Mouse (Mus musculus) bone marrow macrophage, adult 2 months (primary cell): ENCODE data around the gene Nup210. TPM values are rescaled to one million over a fixed set of nuclear protein-coding genes. Genes with fewer than 3 reads are reported as not detected.
A peak's percentile ranks its signal among the peaks of the same experiment; 100 is the strongest.

Source experiments
- H3K27ac ChIP-seq: 2 replicates; pipeline ENCODE4 v1.5.1; 2012; ENCODE audit warnings: low read depth, low read length; ENCODE audit not compliant: insufficient read depth
- H3K4me1 ChIP-seq: 2 replicates; pipeline ENCODE4 v1.6.1; 2012; ENCODE audit warnings: low read length; ENCODE audit not compliant: control insufficient read depth, insufficient read depth
- H3K4me3 ChIP-seq: 2 replicates; pipeline ENCODE4 v1.5.1; 2012; ENCODE audit warnings: mild to moderate bottlenecking, low read length, moderate library complexity; ENCODE audit not compliant: insufficient read depth
- CTCF ChIP-seq: IDR thresholded peaks from 2 replicates; pipeline ENCODE4 v1.5.1; 2012; ENCODE audit warnings: low read depth, mild to moderate bottlenecking, low read length, moderate library complexity
- POLR2A ChIP-seq: IDR thresholded peaks from 2 replicates; pipeline ENCODE4 v1.6.1; 2012; ENCODE audit warnings: mild to moderate bottlenecking, low read depth, low read length, borderline replicate concordance
- polyA plus RNA-seq: library from polyadenylated mRNA; stranded (reverse); fragments of >200 nt; gene quantifications from 2 replicates; pipeline ENCODE4 v1.2.4, GENCODE M21; 2012; ENCODE audit not compliant: missing spikeins, insufficient read depth, insufficient read length

Gene Nup210
- polyA plus RNA-seq = 1.2 and 1.6 TPM in 2 replicates

DNA sequence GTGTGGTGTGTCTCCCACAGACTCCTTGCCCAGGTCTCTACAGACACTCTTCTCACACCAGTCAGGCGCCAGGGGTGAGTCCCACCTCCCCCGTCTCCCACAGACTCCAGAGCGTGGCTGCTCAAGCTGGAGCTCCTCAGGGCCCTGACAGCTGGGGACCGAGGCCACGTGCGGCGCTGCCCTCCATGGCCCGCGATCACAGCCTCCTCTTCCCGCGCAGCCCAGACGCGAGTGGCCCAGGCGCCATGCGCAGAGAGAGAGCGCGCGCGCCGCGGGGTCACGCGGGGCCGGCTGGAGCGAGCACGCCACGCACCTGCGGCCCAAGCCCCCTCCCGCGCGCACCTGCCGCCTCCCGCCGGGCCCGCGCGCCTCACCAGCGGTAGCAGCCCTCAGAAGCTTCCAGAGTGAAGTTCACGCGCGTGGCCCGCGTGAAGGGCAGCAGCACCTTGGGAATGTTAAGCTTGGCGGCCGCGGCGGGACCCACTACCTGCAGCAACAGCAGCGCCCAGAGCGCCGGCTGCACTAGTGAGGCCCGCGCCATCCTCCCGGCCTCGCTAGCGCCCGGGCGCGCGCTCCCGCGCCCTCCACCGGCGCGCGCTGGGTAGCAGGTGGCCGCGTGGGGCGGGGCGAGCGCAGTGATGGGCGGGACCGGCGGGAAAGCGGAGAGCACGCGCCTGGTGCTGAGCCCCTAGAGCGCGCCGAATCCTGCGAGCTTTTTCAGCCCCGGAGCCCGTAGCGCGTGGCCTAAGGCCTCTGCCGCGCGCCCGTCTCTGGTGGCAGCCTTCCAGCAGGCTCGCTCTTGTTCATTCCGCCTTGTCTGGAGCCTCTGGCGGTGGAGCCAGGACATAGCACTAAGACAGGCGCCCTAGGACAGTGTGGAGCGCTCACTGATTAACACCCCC lies at the start of gene Nup210:
TSS of gene Nup210 (minus strand) at position 586 of the 902 bp plus-strand sequence.
- H3K27ac ChIP-seq = peak within 1 kb of the TSS; percentile 24; the same call in 1 of the 2 replicates
- H3K4me1 ChIP-seq = peaks cover 19% of the 10 kb centered on the region
- peak within 1 kb of the TSS; percentile 91 for H3K4me3 ChIP-seq
- TF ChIP-seq CTCF = peak; percentile 26; the same call in 1 of the 2 replicates
- no peak for TF ChIP-seq POLR2A

DNA sequence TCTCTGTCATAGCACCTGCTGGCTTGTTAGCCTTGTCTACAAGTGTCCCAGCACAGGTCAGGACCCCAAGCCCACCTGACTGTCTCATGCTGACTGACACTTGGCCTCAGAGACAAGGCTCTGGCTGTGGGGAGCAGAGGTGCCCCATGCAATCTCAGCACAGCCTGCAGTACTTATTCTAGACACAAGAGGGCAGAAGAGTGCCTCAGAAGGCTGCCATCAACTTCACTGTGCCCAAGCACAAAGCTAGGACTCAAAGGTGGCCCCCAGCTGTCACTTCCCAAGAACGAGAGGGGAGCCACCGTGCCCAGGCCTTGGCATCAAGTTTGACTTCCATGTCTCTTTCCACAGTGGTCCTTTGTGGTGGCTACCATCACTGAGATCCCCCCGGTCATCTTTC lies 48.6 kb upstream of the Nup210 start:
- Histone ChIP-seq H3K4me1 (no peaks in the 10 kb centered on the region), H3K27ac (no peak overlapping the region), H3K4me3 (no peak overlapping the region)
- peak; percentile 63; the same call in 1 of the 2 replicates for TF ChIP-seq CTCF
- TF ChIP-seq POLR2A = no peak

DNA sequence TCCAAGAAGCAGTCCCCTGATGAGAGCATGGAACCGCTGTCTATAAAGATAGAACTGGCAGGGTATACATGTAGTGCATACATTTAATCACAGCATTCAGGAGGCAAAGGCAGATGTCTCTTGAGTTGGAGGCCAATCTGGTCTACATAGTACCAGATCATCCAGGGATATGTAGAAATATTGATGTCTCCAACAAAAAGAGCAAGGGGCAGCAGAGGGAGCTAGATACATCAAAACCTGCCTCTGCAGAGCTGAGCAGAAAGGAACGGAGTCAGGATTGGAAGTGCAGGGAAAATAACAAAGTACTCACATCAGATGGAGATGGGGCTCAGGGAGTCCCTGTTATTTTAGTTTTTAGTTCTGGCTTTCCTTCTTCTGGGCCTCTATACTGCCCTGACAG lies 48.0 kb upstream of the Nup210 start:
- TF ChIP-seq CTCF (no peak), POLR2A (no peak)
- H3K27ac ChIP-seq = no peak overlapping the region
- H3K4me3 ChIP-seq = no peak overlapping the region
- no peaks in the 10 kb centered on the region for H3K4me1 ChIP-seq

DNA sequence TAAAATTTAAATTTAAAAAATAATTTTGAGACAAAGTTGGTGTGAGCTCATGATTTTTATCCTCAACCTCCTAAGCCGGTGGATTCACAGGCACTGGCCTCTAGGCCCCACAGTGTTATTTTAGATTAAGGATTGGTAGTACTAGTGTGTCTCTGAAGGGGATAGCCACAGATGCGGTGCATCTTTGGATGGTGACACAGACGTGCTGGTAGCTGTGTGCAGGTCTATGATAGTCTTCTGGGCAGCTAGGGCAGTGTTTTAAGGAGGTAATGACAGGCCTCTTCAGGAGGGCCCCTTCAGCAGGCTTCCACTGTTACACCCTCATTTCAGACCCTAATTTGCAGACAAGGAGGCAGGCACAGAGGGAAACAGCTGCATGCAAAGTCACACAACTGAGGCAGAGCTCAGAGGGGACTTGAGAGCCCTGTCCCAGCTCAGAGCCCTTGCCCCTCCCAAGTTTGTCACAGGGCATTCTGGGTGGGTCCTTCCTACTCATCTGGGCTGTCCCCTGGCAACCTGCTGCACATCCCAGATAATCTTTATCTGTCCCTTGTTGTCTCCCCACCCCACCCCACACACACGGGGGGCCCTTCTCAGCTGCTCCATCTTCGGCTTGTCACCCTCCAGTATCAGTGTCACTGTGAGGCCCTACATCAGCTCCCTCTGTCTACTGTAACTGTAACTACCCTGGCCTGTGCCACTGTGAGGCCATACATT lies 46.7 kb upstream of the Nup210 start:
- no peaks in the 10 kb centered on the region for H3K4me1 ChIP-seq
- H3K4me3 ChIP-seq = no peak overlapping the region
- no peak overlapping the region for H3K27ac ChIP-seq
- TF ChIP-seq POLR2A (no peak), CTCF (no peak)

DNA sequence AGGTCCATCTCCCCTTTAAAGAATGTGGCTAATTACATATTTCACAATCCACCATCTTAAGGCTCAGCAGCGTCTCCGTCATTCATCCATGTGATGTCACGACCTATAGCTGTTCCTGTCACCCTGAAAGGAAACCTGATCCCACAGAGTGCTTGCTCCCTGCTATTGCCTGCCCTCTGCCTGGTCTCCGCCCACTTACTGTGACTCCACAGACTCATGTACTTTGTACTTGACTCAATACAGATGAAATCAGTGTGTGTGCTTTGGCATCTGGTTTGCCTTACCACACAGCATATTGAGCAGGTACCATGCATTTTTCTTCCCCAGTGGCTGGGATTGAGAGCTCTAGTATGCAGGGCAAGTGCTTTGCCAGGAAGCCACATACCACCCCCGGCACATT lies 45.7 kb upstream of the Nup210 start:
- no peaks in the 10 kb centered on the region for H3K4me1 ChIP-seq
- H3K4me3 ChIP-seq = no peak overlapping the region
- H3K27ac ChIP-seq = no peak overlapping the region
- TF ChIP-seq CTCF = no peak
- TF ChIP-seq POLR2A = no peak

DNA sequence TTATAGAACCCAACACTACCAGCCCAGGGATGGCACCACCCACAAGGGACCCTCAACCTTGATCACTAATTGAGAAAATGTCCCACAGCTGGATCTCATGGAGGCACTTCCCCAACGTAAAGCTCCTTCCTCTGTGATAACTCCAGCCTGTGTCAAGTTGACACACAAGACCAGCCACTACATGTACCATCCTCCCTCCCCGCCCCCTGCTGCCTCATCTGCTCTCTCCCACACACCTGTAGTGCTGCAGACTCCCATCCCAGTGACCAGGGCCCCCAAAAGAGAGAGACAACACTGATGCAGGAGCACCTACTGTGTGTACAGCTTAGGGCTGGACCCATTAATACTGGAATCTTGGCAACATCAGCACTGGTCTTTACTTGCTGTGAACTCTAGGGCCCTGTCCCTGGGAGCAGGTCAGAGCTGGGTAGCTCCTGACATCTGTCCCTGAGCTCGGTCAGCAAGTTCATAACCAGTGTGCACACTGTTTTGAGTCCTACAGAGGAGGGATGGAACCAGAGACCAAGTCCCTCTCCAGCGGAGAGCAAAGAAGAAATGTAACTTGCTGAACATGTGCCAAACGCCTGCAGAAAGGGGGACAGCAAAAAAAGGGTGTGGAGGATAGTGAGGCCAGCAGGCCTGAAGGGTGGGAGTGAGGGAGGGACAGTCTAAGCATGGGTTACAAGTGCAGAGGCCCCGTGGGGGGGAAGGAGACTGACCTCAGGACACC lies 45.0 kb upstream of the Nup210 start:
- Histone ChIP-seq H3K27ac (no peak overlapping the region), H3K4me1 (no peaks in the 10 kb centered on the region), H3K4me3 (no peak overlapping the region)
- TF ChIP-seq POLR2A = no peak
- TF ChIP-seq CTCF = no peak

DNA sequence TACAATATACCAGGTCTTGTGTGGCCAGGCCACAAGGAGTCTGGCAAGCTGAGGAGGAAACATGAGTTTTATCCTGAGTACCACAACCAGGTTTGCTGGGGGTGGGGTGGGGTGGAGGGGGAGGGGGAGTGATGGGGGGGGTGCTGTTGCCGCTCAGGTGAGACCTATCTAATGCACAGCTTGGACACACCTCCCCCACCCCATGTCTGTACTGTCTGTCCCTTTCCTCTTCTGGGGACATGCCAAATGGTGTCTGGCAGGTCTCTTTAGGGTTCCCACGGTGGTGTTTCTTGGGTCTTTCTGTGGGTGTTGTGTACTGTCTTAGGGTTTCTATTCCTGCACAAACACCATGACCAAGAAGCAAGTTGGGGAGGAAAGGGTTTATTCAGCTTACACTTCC lies 44.3 kb upstream of the Nup210 start:
- no peak overlapping the region for H3K27ac ChIP-seq
- no peak overlapping the region for H3K4me3 ChIP-seq
- no peaks in the 10 kb centered on the region for H3K4me1 ChIP-seq
- TF ChIP-seq CTCF (no peak), POLR2A (no peak)

DNA sequence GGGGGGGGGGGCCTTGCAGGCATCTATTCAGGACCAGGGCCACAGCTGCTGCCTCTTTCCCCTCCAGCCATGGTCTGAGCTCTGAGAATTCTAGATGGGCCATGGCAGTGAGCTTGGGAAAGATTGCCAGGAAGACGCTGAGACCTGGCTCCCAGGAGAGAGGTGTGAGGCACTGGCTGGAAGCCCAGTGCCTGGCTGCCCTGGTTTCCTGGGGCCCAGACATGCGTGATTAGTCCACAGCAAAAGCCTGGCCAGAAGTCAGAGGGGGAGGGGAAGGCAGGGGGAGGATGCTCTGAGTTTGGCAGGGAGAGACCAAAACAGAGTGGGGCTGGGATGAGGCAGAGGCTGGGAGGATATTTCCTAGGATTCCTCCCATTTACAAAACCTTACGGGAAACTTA lies 43.8 kb upstream of the Nup210 start:
- Histone ChIP-seq H3K27ac (no peak overlapping the region), H3K4me3 (no peak overlapping the region), H3K4me1 (no peaks in the 10 kb centered on the region)
- TF ChIP-seq CTCF (no peak), POLR2A (no peak)

DNA sequence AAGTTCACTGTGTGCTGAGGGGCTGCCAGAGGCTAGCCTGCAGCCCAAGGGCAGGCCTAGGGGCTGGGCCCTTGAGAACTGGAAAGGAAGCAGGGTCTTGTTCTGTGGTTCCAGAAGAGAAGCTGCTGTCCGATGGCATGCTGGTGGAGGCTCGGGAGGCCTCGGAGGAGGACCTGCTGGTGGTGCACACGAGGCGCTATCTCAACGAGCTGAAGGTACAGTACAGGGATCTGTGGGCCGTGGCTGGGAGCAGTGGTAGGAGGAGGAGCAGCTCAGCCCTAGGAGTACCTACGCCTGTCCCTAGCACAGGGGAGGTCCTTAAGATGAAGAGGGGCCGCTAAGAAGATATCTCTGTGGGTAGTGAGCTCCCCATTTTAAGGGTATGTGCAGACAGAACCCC lies 42.4 kb upstream of the Nup210 start:
- Histone ChIP-seq H3K4me3 (no peak overlapping the region), H3K27ac (no peak overlapping the region), H3K4me1 (no peaks in the 10 kb centered on the region)
- TF ChIP-seq CTCF = no peak
- no peak for TF ChIP-seq POLR2A

DNA sequence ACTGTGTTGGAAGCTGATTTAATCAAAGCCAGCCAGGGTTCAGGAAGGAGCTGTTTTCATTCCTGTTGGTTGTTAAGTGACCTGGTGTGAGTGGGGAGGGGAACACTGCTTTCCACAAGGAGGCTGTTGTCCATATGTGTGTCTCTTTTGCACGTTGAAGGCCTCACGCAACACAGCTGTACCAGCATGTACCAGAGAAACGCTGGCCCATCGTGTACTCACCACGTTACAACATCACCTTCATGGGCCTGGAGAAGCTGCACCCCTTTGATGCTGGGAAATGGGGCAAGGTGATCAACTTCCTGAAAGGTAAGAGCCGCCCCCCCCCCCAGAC lies 40.6 kb upstream of the Nup210 start:
- H3K27ac ChIP-seq = no peak overlapping the region
- H3K4me1 ChIP-seq = no peaks in the 10 kb centered on the region
- H3K4me3 ChIP-seq = peak overlapping the region; percentile 47
- TF ChIP-seq CTCF (no peak), POLR2A (no peak)
